Mouse (Mus musculus) liver, embryonic 12.5 days (tissue): Measurements from ENCODE around the gene Cct7. TPM values are rescaled to one million over a fixed set of nuclear protein-coding genes. Genes with fewer than 3 reads are reported as not detected.

Experiments used
- ATAC-seq: fragments of 200-750 bp; cut with Nextera tagmentation; 2 replicates; pipeline ENCODE4 v1.8.0; 2017; ENCODE audit warnings: moderate number of reproducible peaks, mild to moderate bottlenecking, moderate library complexity
- H3K27ac ChIP-seq: fragments of 300-500 bp; sonication (generic); 2 replicates; pipeline ENCODE4 v1.5.1; 2016; ENCODE audit warnings: mild to moderate bottlenecking
- H3K27me3 ChIP-seq: fragments of 300-500 bp; sonication (generic); replicated peaks from 2 replicates; pipeline ENCODE4 v1.6.1; 2016; ENCODE audit warnings: mild to moderate bottlenecking, moderate library complexity
- H3K36me3 ChIP-seq: fragments of 300-500 bp; sonication (generic); 2 replicates; pipeline ENCODE4 v1.6.1; 2016; ENCODE audit warnings: mild to moderate bottlenecking, moderate library complexity
- H3K4me1 ChIP-seq: fragments of 300-500 bp; sonication (generic); 2 replicates; pipeline ENCODE4 v1.6.1; 2016
- H3K4me2 ChIP-seq: fragments of 300-500 bp; sonication (generic); 2 replicates; pipeline ENCODE4 v1.6.1; 2016; ENCODE audit warnings: mild to moderate bottlenecking, moderate library complexity
- H3K4me3 ChIP-seq: fragments of 300-500 bp; sonication (generic); 2 replicates; pipeline ENCODE4 v1.5.1; 2016; ENCODE audit warnings: mild to moderate bottlenecking, moderate library complexity
- H3K9ac ChIP-seq: fragments of 300-500 bp; sonication (generic); 2 replicates; pipeline ENCODE4 v1.6.1; 2016; ENCODE audit warnings: mild to moderate bottlenecking, moderate library complexity
- H3K9me3 ChIP-seq: fragments of 300-500 bp; sonication (generic); replicated peaks from 2 replicates; pipeline ENCODE4 v1.6.1; 2016; ENCODE audit warnings: mild to moderate bottlenecking, moderate library complexity
- WGBS: fragments of 180-500 bp; shearing (Covaris S2); methylation state at CpG from one replicate; pipeline ENCODE4 v1.1.7; 2016; ENCODE audit not compliant: insufficient replicate concordance; 5-methylcytosine and 5-hydroxymethylcytosine counted together
- polyA plus RNA-seq: library from polyadenylated mRNA; unstranded; fragments of >200 nt; fragmentation: Nextera tagmentation; extraction: Ambion mirVana; gene quantifications from 2 replicates; pipeline ENCODE4 v1.2.1, GENCODE M21; 2016

Gene Cct7
- polyA plus RNA-seq, 1 experiment from 2014 or later = 480 TPM

DNA sequence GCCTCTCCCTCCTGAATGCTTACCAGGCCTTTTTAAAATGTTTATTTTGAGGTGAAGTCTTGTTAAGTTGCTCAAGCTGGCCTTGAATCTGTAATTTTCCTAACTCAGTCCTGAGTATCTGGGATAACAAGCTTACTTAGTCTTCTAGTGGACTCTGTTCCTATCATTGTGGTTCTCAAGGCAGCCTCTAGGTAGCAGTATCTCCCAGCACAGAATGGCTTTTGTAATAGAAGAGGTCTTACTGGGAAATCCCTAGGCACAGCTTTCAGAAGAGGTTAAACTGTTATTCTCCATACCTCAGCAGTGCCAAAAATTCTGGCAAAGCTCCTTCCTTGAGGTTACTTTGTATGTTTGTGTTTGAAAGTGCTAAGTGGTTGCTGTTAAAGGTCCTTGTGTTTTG lies 14.1 kb downstream of the Cct7 start:
- Histone ChIP-seq H3K27me3 (no peaks in the 10 kb centered on the region), H3K9ac (no peak overlapping the region), H3K27ac (no peak overlapping the region), H3K4me1 (no peaks in the 10 kb centered on the region), H3K4me2 (no peak overlapping the region), H3K9me3 (no peaks in the 10 kb centered on the region), H3K36me3 (peaks cover 95% of the 10 kb centered on the region), H3K4me3 (no peak overlapping the region)
- ATAC-seq = no peak

GRCm38 (mm10) chr6:85469660-85470430 lies 18.5 kb downstream of the Cct7 start:
- no peak overlapping the region for H3K4me2 ChIP-seq
- peaks cover 30% of the 10 kb centered on the region for H3K27me3 ChIP-seq
- H3K27ac ChIP-seq = no peak overlapping the region
- H3K4me1 ChIP-seq = no peaks in the 10 kb centered on the region
- H3K36me3 ChIP-seq = peaks cover 50% of the 10 kb centered on the region
- ATAC-seq = peak; percentile 22; the same call in 1 of the 2 replicates
- no peak overlapping the region for H3K9ac ChIP-seq
- WGBS = 70% methylated on average over 5 of the region's 5 CpGs
- no peaks in the 10 kb centered on the region for H3K9me3 ChIP-seq
- H3K4me3 ChIP-seq = no peak overlapping the region

- H3K4me3 ChIP-seq = no peak overlapping the region
- H3K36me3 ChIP-seq = peaks cover 29% of the 10 kb centered on the region
- ATAC-seq = no peak
- H3K4me2 ChIP-seq = no peak overlapping the region
- no peaks in the 10 kb centered on the region for H3K9me3 ChIP-seq
- no peaks in the 10 kb centered on the region for H3K4me1 ChIP-seq
- H3K9ac ChIP-seq = no peak overlapping the region
- H3K27ac ChIP-seq = no peak overlapping the region
- WGBS = 51% methylated on average over 8 of the region's 8 CpGs
- H3K27me3 ChIP-seq = peaks cover 43% of the 10 kb centered on the region
Observed at GRCm38 (mm10) chr6:85471962-85472361, 20.6 kb downstream of the Cct7 start.

- WGBS = 48% methylated on average over 5 of the region's 5 CpGs
- peaks cover 48% of the 10 kb centered on the region for H3K27me3 ChIP-seq
Observed at GRCm38 (mm10) chr6:85472542-85472941, 21.2 kb downstream of the Cct7 start.

DNA sequence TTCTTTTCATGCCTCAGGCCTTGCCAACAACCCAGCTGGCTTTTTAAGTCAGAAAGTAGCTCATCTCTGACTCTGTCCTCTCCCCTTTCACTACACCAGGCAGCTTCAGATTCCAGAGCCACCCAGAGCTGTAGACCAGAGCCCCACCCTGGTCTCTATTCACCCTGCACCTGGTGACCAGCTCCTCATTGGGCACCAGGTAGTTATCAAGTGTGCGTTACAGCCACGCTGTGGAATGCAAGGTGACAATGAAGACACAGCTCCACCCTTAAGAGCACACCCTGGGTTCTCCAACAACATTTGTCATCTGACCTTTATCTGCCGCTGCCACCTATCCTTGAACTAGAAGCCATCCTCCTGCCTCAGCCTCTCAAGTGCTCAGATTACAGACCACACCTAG lies 24.3 kb downstream of the Cct7 start:
- Histone ChIP-seq H3K36me3 (no peaks in the 10 kb centered on the region), H3K4me3 (no peak overlapping the region), H3K4me1 (no peaks in the 10 kb centered on the region), H3K9ac (no peak overlapping the region), H3K4me2 (no peak overlapping the region), H3K9me3 (no peaks in the 10 kb centered on the region), H3K27ac (no peak overlapping the region), H3K27me3 (peaks cover 78% of the 10 kb centered on the region)
- no peak for ATAC-seq
- WGBS = 53% methylated on average over 3 of the region's 3 CpGs

More at GRCm38 (mm10) chr6:85472542-85472941, 21.2 kb downstream of the Cct7 start:
- Histone ChIP-seq H3K4me1 (no peaks in the 10 kb centered on the region), H3K4me3 (no peak overlapping the region), H3K4me2 (no peak overlapping the region), H3K27ac (no peak overlapping the region), H3K9ac (no peak overlapping the region), H3K36me3 (peaks cover 24% of the 10 kb centered on the region), H3K9me3 (no peaks in the 10 kb centered on the region)
- ATAC-seq = no peak

DNA sequence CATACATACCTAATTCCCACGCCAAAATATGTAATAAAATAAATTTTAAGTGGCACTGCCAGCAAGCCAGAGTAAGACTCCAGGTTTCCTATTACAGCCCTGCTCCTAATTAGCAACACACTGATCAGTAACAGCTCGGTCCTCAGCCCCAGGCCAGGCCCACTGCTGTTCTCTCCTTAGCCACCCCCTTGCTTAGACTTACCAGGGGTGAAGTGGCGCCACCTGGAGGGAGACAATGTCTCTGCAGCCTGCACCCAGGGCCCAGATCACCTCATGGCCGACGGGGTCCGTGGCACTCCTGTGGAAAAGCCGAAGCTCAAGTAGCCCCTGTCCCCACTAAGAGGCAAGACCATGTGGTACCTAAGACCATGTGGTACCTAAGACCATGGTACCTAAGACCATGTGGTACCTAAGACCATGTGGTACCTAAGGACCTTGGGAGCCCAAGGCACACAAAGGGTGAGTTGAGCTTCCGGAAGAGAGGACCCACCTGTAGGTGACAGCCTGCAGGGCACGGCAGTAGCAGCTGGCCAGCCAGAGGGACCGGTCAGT lies 26.1 kb downstream of the Cct7 start:
- peak; percentile 44 for ATAC-seq
- H3K4me2 ChIP-seq = no peak overlapping the region
- peaks cover 90% of the 10 kb centered on the region for H3K27me3 ChIP-seq
- H3K27ac ChIP-seq = no peak overlapping the region
- WGBS = 37% methylated on average over 10 of the region's 10 CpGs
- H3K4me3 ChIP-seq = no peak overlapping the region
- no peaks in the 10 kb centered on the region for H3K4me1 ChIP-seq
- H3K36me3 ChIP-seq = no peaks in the 10 kb centered on the region
- no peaks in the 10 kb centered on the region for H3K9me3 ChIP-seq
- H3K9ac ChIP-seq = no peak overlapping the region

DNA sequence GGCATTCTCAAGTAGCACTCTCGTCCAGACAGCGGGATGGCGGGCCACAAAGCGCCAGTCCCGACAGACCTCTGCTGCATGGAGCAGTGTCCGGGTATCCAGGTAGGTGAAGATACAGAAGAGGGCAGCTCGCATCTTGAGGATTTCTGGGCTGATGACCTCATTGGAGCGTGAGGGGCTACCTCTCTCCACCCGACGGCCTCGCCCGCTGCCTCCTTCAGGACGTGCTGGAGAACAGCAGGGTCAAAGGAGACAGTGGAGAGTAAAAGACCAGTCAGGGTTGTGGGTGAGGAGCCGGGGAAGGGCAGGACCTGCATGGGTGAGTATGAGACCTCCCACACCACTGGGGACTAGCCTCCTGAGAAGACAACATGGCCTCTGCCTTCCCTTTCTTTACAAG lies 27.1 kb downstream of the Cct7 start:
- Histone ChIP-seq H3K4me2 (no peak overlapping the region), H3K4me3 (no peak overlapping the region), H3K27ac (no peak overlapping the region), H3K4me1 (no peaks in the 10 kb centered on the region), H3K27me3 (peaks cover 90% of the 10 kb centered on the region), H3K36me3 (no peaks in the 10 kb centered on the region), H3K9me3 (no peaks in the 10 kb centered on the region), H3K9ac (no peak overlapping the region)
- no peak for ATAC-seq
- 30% methylated on average over 14 of the region's 14 CpGs for WGBS

DNA sequence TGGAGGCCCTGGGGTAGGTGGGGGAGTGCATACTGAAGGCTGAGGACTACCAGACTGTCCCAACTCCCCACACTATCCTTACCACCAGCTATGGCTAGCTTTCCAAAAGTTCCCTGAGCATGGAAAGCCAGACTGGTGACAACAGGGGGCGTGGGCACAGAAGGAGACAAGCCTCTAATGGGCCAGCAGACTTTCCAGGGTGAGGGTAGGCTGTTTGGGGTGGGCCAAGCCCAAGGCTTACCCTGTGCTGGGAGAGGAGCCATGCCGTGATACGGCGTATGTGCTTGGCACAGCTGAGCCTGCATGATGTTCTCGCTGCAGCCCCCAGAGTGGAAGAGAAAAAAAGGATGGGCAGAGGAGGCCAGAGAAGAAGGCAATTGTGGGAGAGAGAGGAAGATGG lies 28.7 kb downstream of the Cct7 start:
- Histone ChIP-seq H3K27ac (no peak overlapping the region), H3K4me2 (no peak overlapping the region), H3K9ac (no peak overlapping the region), H3K4me1 (no peaks in the 10 kb centered on the region), H3K27me3 (peaks cover 91% of the 10 kb centered on the region), H3K4me3 (no peak overlapping the region), H3K36me3 (no peaks in the 10 kb centered on the region), H3K9me3 (no peaks in the 10 kb centered on the region)
- WGBS = 69% methylated on average over 5 of the region's 5 CpGs
- no peak for ATAC-seq

DNA sequence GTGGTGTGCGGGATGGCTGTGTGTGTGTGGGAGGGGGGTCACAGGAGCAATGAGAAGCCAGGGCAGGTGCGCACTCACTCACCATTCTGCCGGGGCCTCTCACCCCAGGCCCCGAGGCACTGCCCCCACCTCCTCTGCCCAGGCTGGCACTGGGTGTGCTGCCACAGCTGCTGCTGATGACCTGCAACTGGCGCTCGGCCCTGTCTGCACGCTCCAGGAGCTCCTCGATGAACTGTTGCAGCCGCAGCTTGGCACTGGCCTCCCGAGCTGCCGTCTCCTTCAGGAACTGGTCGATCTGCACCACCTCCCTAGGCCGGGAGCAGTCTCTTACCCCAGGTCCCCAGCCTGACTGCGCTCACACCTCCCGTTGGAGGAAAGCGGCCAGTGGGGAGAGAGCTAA lies 29.4 kb downstream of the Cct7 start:
- WGBS = 56% methylated on average over 15 of the region's 16 CpGs
- H3K27ac ChIP-seq = no peak overlapping the region
- no peak overlapping the region for H3K9ac ChIP-seq
- no peaks in the 10 kb centered on the region for H3K9me3 ChIP-seq
- no peaks in the 10 kb centered on the region for H3K36me3 ChIP-seq
- no peaks in the 10 kb centered on the region for H3K4me1 ChIP-seq
- H3K4me2 ChIP-seq = no peak overlapping the region
- no peak overlapping the region for H3K4me3 ChIP-seq
- peaks cover 91% of the 10 kb centered on the region for H3K27me3 ChIP-seq
- no peak for ATAC-seq

DNA sequence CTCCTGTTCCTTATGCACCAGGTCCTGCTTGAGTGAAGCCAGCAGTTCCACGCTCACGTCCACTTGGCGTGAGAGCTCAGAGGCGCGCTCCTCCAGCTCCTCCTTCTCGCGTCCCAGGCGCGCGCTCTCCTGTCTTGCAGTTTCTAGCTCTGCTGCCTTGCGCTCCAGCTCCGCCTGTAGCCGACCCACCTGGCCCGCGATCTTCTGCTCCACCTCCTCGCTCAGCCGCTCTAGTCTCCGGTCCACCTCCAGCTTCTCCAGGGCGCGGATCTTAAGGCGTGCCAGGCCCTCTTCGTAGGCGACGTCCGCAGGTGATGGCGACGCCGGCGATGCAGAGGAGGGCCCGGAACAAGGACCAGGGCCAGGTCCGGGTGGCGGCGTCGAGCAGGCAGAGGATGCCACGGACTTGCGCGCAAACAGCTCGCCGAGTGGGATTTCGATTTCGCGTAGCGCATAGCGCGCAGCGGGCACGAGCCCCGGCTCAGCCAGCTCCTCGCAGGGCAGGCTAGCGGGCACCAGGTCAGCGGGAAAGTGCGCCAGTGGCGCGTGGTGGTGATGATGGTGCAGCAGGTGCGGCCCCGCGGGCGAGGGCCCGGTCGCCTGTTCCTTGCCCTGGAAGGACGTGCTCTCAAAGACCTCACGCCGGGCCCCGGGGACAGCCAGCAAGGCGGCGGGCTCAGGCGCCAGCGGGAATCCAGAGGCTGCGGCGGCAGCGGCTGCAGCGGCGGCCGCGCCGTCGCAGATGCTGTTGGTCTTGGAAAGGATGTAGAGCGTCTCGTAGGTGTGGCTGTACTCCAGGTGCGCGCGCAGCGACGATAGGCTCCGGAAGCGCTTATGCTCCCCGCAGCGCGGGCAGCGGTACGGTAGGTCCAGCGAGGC lies 32.8 kb downstream of the Cct7 start:
- 8% methylated on average over 91 of the region's 92 CpGs for WGBS
- H3K9me3 ChIP-seq = no peaks in the 10 kb centered on the region
- peak overlapping the region; percentile 29 for H3K4me2 ChIP-seq
- H3K36me3 ChIP-seq = no peaks in the 10 kb centered on the region
- H3K4me3 ChIP-seq = peak overlapping the region; percentile 10
- H3K4me1 ChIP-seq = no peaks in the 10 kb centered on the region
- H3K27ac ChIP-seq = no peak overlapping the region
- no peak overlapping the region for H3K9ac ChIP-seq
- H3K27me3 ChIP-seq = peaks cover 82% of the 10 kb centered on the region
- ATAC-seq = no peak

DNA sequence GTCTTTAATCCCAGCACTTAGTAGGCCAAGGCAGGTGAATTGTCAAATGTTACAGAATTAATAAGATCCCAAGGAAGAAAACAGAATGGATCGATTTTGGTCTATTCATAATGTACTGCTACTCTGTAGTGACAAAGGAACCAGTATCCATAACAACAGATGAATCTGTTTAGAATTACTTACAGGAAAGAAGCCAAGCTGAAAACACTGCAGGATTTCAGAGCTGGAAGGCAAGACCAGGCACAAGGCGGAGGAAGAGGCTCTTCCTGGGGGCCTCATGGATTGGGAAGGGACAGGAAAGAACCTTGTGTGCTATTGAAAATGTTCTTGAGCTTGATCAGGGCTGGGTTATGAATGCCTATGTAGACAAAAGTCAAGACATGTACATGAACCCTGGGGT lies 34.4 kb downstream of the Cct7 start:
- ATAC-seq = no peak
- Histone ChIP-seq H3K27ac (no peak overlapping the region), H3K4me1 (no peaks in the 10 kb centered on the region), H3K4me2 (no peak overlapping the region), H3K4me3 (no peak overlapping the region), H3K9ac (no peak overlapping the region), H3K36me3 (no peaks in the 10 kb centered on the region), H3K27me3 (peaks cover 65% of the 10 kb centered on the region), H3K9me3 (no peaks in the 10 kb centered on the region)
- WGBS = 41% methylated on average over 2 of the region's 2 CpGs

DNA sequence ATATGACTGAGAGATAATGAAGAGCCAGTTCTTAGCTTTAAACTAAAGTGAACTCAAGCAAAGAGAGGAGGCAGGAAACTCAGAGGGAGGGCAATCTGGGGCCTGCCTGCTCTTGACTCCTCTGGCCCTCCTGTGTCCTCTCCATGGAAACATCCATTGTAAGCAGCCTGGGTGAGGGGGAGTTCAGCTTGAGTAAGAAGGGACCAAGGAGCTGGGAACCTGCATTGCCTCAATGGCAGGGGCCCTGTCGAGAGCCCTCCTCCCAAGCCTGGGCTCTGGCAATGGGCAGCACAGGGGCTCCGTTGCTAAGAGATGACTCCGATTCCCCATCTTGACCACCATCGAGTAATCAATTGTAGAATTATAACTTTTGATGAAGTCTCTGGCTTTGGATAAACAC lies 37.2 kb downstream of the Cct7 start:
- Histone ChIP-seq H3K36me3 (no peaks in the 10 kb centered on the region), H3K9me3 (no peaks in the 10 kb centered on the region), H3K4me1 (no peaks in the 10 kb centered on the region), H3K9ac (no peak overlapping the region), H3K27ac (no peak overlapping the region), H3K4me2 (no peak overlapping the region), H3K27me3 (peaks cover 38% of the 10 kb centered on the region), H3K4me3 (no peak overlapping the region)
- ATAC-seq = no peak
- WGBS = 66% methylated on average over 4 of the region's 4 CpGs
